Mouse (Mus musculus) C2C12 (cell line): Measurements from ENCODE around the gene Plxna4.

Source experiments
- CTCF ChIP-seq: IDR thresholded peaks from one replicate; pipeline ENCODE4 v1.5.1; 2011; ENCODE audit not compliant: control insufficient read depth, insufficient read depth, insufficient read length
- MYOG ChIP-seq: IDR thresholded peaks from one replicate; pipeline ENCODE4 v1.6.1; 2011; ENCODE audit not compliant: control insufficient read depth, insufficient read length; ENCODE audit errors: extremely low read depth

- TF ChIP-seq CTCF (no peak), MYOG (no peak)
Measured at GRCm38 (mm10) chr6:32388276-32388675, 199.7 kb downstream of the Plxna4 start.
